Mouse (Mus musculus): ENCODE measurements at regions not wholly inside any gene's neighbourhood (a gene's known extent, or its start where the extent isn't known, plus 50 kb on each side); places are given as distances from the start of the nearest gene placed in this dataset.
"Not testable (repeated sequence)": the region's sequence is repeated elsewhere in the genome, so short reads cannot be mapped to it uniquely, and the experiment has no call there.

GRCm38 (mm10) chr1:16904690-16905089 is 811.6 kb upstream of the 4930444P10Rik start:
- no peak for ATAC-seq (replicated peaks; ENCODE audit: poor library complexity, severe bottlenecking)

- ATAC-seq (replicated peaks; ENCODE audit: poor library complexity, severe bottlenecking) = not testable (repeated sequence)
Measured at GRCm38 (mm10) chr1:16868383-16868782, 775.3 kb upstream of the 4930444P10Rik start.

- ATAC-seq (replicated peaks; ENCODE audit: poor library complexity, severe bottlenecking) = not testable (repeated sequence)
Measured at GRCm38 (mm10) chr1:16867086-16867835, 774.1 kb upstream of the 4930444P10Rik start.

- ATAC-seq (replicated peaks; ENCODE audit: poor library complexity, severe bottlenecking) = no peak
Measured at GRCm38 (mm10) chr1:16837111-16837510, 744.0 kb upstream of the 4930444P10Rik start.

GRCm38 (mm10) chr1:16824709-16825108 is 731.6 kb upstream of the 4930444P10Rik start:
- not testable (repeated sequence) for ATAC-seq (replicated peaks; ENCODE audit: poor library complexity, severe bottlenecking)

GRCm38 (mm10) chr1:16824057-16824456 is 730.9 kb upstream of the 4930444P10Rik start:
- no peak for ATAC-seq (replicated peaks; ENCODE audit: poor library complexity, severe bottlenecking)

GRCm38 (mm10) chr1:16821186-16821585 is 728.1 kb upstream of the 4930444P10Rik start:
- no peak for ATAC-seq (replicated peaks; ENCODE audit: poor library complexity, severe bottlenecking)

GRCm38 (mm10) chr1:16816572-16816971 is 723.4 kb upstream of the 4930444P10Rik start:
- no peak for ATAC-seq (replicated peaks; ENCODE audit: poor library complexity, severe bottlenecking)

GRCm38 (mm10) chr1:16815731-16816130 is 722.6 kb upstream of the 4930444P10Rik start:
- no peak for ATAC-seq (replicated peaks; ENCODE audit: poor library complexity, severe bottlenecking)

- peak; percentile 61; the same call in 1 of the 2 replicates for ATAC-seq (replicated peaks; ENCODE audit: poor library complexity, severe bottlenecking)
Measured at GRCm38 (mm10) chr1:16809370-16810150, 716.4 kb upstream of the 4930444P10Rik start.

- ATAC-seq (replicated peaks; ENCODE audit: poor library complexity, severe bottlenecking) = peak; percentile 100
Measured at GRCm38 (mm10) chr1:16798292-16798691, 705.2 kb upstream of the 4930444P10Rik start.

GRCm38 (mm10) chr1:16796449-16796848 is 703.3 kb upstream of the 4930444P10Rik start:
- ATAC-seq (replicated peaks; ENCODE audit: poor library complexity, severe bottlenecking) = no peak

GRCm38 (mm10) chr1:16790733-16791309 is 697.7 kb upstream of the 4930444P10Rik start:
- no peak for ATAC-seq (replicated peaks; ENCODE audit: poor library complexity, severe bottlenecking)

- no peak for ATAC-seq (replicated peaks; ENCODE audit: poor library complexity, severe bottlenecking)
Measured at GRCm38 (mm10) chr1:16779791-16780190, 686.7 kb upstream of the 4930444P10Rik start.

- no peak for ATAC-seq (replicated peaks; ENCODE audit: poor library complexity, severe bottlenecking)
Measured at GRCm38 (mm10) chr1:16760951-16761350, 667.8 kb upstream of the 4930444P10Rik start.
